Mouse (Mus musculus): ENCODE measurements around the gene Clec9a. TPM values are rescaled to one million over a fixed set of nuclear protein-coding genes. Genes with fewer than 3 reads are reported as not detected.

Gene Clec9a
- 2.5 TPM for total RNA-seq (2023)

DNA sequence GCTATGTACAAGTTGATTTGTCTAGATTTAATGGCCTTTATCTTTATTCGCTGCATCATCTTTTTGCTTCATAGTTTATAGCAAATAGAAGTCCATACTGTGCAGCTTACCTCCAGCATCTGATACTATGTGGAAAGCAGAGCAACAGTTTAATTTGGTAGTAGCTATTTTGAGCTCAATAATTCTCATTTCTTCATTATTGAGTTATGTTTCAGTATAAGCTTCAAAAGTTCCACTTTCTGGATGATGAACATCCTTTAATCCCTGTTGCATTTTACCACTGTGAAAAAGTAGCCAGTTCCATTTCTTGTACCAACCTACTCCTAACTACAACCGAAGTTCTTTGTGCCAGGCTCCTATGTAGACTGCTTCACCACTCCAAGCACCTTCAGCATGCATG is at the start of gene Clec9a:
Gene Clec9a (plus strand): TSS at position 301 of the 400 bp plus-strand sequence.

DNA sequence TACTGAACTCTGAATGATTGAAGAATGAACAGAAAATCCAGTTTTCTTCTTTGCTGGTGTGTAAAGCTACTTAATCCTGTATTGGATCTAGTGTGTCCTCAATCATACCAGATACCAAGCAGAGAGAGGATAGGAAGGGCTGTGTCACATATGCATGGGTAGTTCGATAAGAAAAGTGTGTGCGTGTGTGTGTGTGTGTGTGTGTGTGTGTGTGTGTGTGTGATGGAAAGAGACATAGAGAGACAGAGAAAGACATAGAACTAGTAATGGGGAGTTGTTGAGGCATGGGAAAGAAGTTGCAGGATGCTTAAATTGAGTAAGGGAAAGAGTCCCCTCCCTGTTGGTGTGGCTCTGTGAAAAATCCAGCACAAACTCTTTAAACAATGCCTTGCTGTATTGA is 22.9 kb upstream of the Clec9a start, which contains the start of gene Clec12b:
Gene Clec12b (minus strand): TSS at position 101 of the 400 bp plus-strand sequence.

DNA sequence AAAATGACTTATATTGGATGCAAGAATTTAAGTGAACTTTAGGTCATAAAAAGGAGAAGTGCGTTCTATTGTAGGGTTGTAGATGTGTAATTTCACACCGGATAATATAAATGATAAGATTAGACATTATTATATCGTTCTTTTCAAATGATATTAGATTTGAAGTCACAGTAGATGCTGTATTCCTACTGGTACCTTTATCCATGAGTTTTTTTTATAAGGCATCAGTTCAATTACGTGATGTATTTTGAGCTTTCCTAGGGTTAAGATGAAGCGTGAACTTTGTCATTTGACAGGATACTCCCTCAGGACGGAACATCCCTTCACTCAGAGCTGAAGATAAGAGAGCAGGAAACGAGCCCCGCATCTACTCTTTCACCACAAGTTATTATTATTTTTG is 11.7 kb upstream of the Clec9a start, which contains the start of gene Clec1b:
Gene Clec1b (plus strand): TSS at position 301 of the 400 bp plus-strand sequence.

DNA sequence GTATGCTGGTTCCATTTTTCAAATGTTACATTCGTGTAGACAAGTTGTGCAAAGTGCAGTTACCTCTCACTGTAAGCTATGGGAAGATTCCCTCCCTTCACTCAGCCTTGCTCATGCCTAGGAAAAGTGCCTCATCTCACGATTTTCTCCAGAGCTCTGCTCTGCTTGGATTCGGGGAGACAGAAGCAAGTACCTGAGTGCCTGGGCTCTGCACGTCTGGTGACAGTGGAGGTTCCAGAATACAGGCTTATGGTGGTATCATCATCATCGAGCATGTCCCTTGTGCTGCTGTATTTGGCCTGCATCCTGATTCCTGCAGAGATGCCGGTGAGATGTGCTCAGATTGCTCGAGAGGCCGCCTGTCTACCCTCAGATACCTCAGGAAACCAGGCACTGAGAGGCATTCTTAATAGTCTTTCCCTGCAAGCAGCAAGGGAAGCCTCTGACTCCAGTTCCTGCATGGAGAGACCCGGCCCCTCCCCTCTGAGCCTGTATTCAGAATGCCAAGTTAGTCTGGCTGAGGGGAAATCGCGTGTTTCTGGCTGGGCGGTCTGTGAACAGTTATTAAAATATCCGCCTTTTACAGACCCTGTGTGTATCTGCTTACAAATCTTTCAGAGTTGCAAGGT is 42.9 kb downstream of the Clec9a start, which contains the start of gene Clec1a:
Gene Clec1a (minus strand): TSS at position 590 of the 629 bp plus-strand sequence.

Other genes starting within 250 kb of the Clec9a start
- gene Clec2d, start 228.2 kb upstream of the Clec9a start, total RNA-seq (2023): 196 TPM
- 621 TPM for gene Cd69, start 133.4 kb upstream of the Clec9a start, total RNA-seq (2023)
- gene 4922502D21Rik, start 77.1 kb upstream of the Clec9a start, total RNA-seq (2023): not detected
- 1.3 TPM for gene Clec12a, start 66.2 kb upstream of the Clec9a start, total RNA-seq (2023)
- not detected for gene Clec12b, start 23.0 kb upstream of the Clec9a start, total RNA-seq (2023)
- not detected for gene Clec1b, start 11.6 kb upstream of the Clec9a start, total RNA-seq (2023)
- not detected for gene Clec1a, start 43.1 kb downstream of the Clec9a start, total RNA-seq (2023)
- gene Olr1, start 98.3 kb downstream of the Clec9a start, total RNA-seq (2023): not detected
- gene Tmem52b, start 103.7 kb downstream of the Clec9a start, total RNA-seq (2023): not detected
- 14.8 TPM for gene Gabarapl1, start 124.3 kb downstream of the Clec9a start, total RNA-seq (2023)
- 6.3 TPM for gene Klre1, start 169.0 kb downstream of the Clec9a start, total RNA-seq (2023)
- 82.5 TPM for gene Klrd1, start 182.9 kb downstream of the Clec9a start, total RNA-seq (2023)
- gene Klrk1, start 215.0 kb downstream of the Clec9a start, total RNA-seq (2023): 4.8 TPM
- 1.7 TPM for gene Klrc3, start 234.5 kb downstream of the Clec9a start, total RNA-seq (2023)

All from CD4-positive naive resting alpha-beta T cell, adult 57 days (primary cell).